Mouse (Mus musculus): ENCODE results near the gene Arl5c. TPM values are rescaled to one million over a fixed set of nuclear protein-coding genes. Genes with fewer than 3 reads are reported as not detected.

Arl5c gene
- 3.2 and 4.0 TPM in 2 replicates for polyA plus RNA-seq (2014; fragmentation: Nextera tagmentation; extraction: Ambion mirVana)

DNA sequence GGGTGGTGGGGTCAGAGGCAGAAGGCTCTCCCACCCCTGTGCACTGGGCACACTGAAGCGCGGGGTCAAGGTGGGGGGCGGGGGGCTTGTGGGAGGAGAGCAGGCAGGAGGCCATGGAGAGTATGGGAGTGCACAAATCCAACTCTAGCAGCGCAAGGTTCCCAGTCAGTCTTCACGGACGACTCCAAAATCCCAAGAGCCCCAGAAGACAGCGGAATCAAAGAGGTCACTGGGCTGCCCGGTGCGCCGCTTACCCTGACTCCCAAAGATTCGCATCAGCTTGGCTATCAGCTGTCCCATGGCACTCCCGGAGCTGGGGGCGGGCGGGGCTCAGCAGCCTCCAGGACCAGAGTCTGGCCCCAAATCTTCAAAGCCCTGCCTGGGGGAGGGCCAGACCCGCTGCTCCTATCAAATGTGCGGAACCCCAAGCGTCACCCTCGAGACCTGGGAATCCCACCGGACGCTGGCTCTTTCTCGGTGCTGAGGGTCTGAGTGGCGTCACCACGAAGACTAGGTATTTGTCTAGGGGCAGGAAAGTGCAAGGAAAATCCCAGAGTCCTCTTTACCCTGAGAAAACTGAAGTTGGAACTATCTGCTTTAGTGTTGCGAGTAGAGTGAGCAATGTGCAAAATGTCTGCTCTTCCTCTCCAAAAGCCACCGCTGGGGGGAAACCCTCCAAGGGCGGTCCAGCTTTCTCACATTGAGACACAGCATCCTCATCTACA lies at the start of gene Arl5c:
Gene Arl5c, minus strand, starts transcription at position 618 of the 725 bp plus-strand sequence.
- Histone ChIP-seq H3K36me3 (ENCODE audit: control insufficient read depth, insufficient read depth, low read length) (no peaks in the 10 kb centered on the region), H3K9me3 (ENCODE audit: control insufficient read depth, low read length) (no peaks in the 10 kb centered on the region), H3K27me3 (ENCODE audit: control insufficient read depth, insufficient read depth, low read length) (peaks cover 16% of the 10 kb centered on the region), H3K9ac (ENCODE audit: low read length) (peak within 1 kb of the TSS; percentile 51), H3K4me1 (ENCODE audit: control insufficient read depth in 2 of 2, insufficient read depth in 2 of 2, low read length in 2 of 2) (peaks cover 7 to 10% of the 10 kb centered on the region in 2 experiments), H3K4me2 (ENCODE audit: low read length) (peak within 1 kb of the TSS; percentile 83), H3K4me3 (ENCODE audit: control insufficient read depth in 1 of 2, insufficient read depth in 1 of 2, low read depth in 1 of 2, low read length in 2 of 2) (peak within 1 kb of the TSS; percentile 42 to 50), H3K27ac (replicated peaks in 1 of 2; ENCODE audit: control insufficient read depth in 1 of 2, insufficient read depth in 1 of 2, low read depth in 2 of 2, low read length in 2 of 2) (no peak within 1 kb of the TSS)
- WGBS: 2% methylated on average over 26 of the region's 26 CpGs
- no peak; the same call in 1 of the 2 replicates for ATAC-seq (ENCODE audit: insufficient number of reproducible peaks, insufficient read depth, low FRiP score, low read depth)

DNA sequence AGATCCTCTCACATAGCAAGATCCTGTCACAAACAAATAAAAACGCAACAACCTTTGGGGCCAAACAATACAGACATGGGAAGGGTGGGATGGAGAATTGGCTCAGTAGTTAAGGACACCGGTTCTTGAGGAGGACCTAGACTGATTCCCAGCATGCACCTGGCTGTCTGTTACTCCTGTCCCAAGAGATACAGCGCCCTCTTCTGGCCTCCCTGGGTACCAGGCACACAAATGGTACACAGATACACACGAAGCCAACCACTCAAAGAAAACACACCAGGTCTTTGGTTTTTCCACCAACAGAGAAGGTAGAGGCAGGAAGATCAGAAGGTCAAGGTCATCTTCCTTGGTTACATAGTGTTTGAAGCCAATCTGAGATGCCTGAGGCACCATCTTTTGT lies 49.6 kb upstream of the Arl5c start:
- H3K4me1 ChIP-seq (ENCODE audit: control insufficient read depth in 2 of 2, insufficient read depth in 2 of 2, low read length in 2 of 2): peaks cover 2 to 5% of the 10 kb centered on the region in 2 experiments; a peak in 3 of 4 replicates
- H3K27me3 ChIP-seq (ENCODE audit: control insufficient read depth, insufficient read depth, low read length): peaks cover 9% of the 10 kb centered on the region
- ATAC-seq (ENCODE audit: insufficient number of reproducible peaks, insufficient read depth, low FRiP score, low read depth): no peak
- no peak overlapping the region for H3K9ac ChIP-seq (ENCODE audit: low read length)
- H3K9me3 ChIP-seq (ENCODE audit: control insufficient read depth, low read length): no peaks in the 10 kb centered on the region
- 72% methylated on average over 4 of the region's 4 CpGs for WGBS
- no peak overlapping the region for H3K4me2 ChIP-seq (ENCODE audit: low read length)
- no peaks in the 10 kb centered on the region for H3K36me3 ChIP-seq (ENCODE audit: control insufficient read depth, insufficient read depth, low read length)
- H3K27ac ChIP-seq (replicated peaks in 1 of 2; ENCODE audit: control insufficient read depth in 1 of 2, insufficient read depth in 1 of 2, low read depth in 2 of 2, low read length in 2 of 2): no peak overlapping the region
- no peak overlapping the region for H3K4me3 ChIP-seq (ENCODE audit: control insufficient read depth in 1 of 2, insufficient read depth in 1 of 2, low read depth in 1 of 2, low read length in 2 of 2)

DNA sequence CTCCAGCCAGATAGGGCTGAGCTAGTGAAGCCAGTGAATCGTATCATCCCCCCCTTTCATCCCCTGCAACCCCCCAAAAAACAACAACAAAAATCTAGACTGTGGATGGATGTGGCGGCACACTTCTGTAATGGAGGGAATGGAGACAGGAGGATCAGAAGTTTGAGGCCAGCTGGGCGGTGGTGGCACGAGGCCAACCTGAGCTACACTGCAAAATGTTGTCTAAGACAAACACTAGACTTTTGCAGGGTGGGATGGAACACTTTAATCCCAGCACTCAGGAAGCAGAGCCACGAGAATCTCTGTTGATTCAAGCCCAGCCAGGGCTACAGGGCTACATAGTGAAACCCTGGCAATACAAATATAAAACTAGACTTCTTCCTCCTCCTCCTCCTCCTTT lies 48.1 kb upstream of the Arl5c start:
- Histone ChIP-seq H3K27ac (replicated peaks in 1 of 2; ENCODE audit: control insufficient read depth in 1 of 2, insufficient read depth in 1 of 2, low read depth in 2 of 2, low read length in 2 of 2) (no peak overlapping the region), H3K4me3 (ENCODE audit: control insufficient read depth in 1 of 2, insufficient read depth in 1 of 2, low read depth in 1 of 2, low read length in 2 of 2) (no peak overlapping the region), H3K4me2 (ENCODE audit: low read length) (no peak overlapping the region), H3K9me3 (ENCODE audit: control insufficient read depth, low read length) (no peaks in the 10 kb centered on the region), H3K36me3 (ENCODE audit: control insufficient read depth, insufficient read depth, low read length) (no peaks in the 10 kb centered on the region), H3K9ac (ENCODE audit: low read length) (no peak overlapping the region), H3K4me1 (ENCODE audit: control insufficient read depth in 2 of 2, insufficient read depth in 2 of 2, low read length in 2 of 2) (peaks cover 0 to 5% of the 10 kb centered on the region in 2 experiments; a peak in 2 of 4 replicates), H3K27me3 (ENCODE audit: control insufficient read depth, insufficient read depth, low read length) (no peaks in the 10 kb centered on the region)
- 54% methylated on average over 5 of the region's 5 CpGs for WGBS
- no peak for ATAC-seq (ENCODE audit: insufficient number of reproducible peaks, insufficient read depth, low FRiP score, low read depth)

DNA sequence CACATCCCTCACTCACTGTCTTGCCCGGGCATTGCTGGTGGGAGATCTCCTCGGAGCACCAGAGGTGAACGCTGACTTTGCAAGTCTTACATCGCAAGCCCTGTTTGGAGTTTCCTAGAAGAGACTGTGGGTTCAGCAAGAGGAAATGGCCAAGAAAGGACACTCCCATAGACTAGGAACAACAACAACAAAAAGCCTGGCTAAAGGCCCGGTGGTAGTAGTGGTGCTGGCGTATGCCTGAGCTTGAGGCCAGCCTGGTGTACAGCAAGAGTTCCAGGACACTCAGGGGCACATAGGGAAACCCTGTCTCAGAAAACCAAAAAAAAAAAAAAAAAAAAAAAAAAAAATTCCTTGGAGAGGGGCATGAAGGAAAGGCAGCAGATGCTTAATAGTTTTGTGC lies 46.8 kb upstream of the Arl5c start:
- Histone ChIP-seq H3K36me3 (ENCODE audit: control insufficient read depth, insufficient read depth, low read length) (no peaks in the 10 kb centered on the region), H3K4me3 (ENCODE audit: control insufficient read depth in 1 of 2, insufficient read depth in 1 of 2, low read depth in 1 of 2, low read length in 2 of 2) (no peak overlapping the region), H3K4me2 (ENCODE audit: low read length) (no peak overlapping the region), H3K27me3 (ENCODE audit: control insufficient read depth, insufficient read depth, low read length) (no peaks in the 10 kb centered on the region), H3K27ac (replicated peaks in 1 of 2; ENCODE audit: control insufficient read depth in 1 of 2, insufficient read depth in 1 of 2, low read depth in 2 of 2, low read length in 2 of 2) (no peak overlapping the region), H3K9ac (ENCODE audit: low read length) (no peak overlapping the region), H3K9me3 (ENCODE audit: control insufficient read depth, low read length) (no peaks in the 10 kb centered on the region), H3K4me1 (ENCODE audit: control insufficient read depth in 2 of 2, insufficient read depth in 2 of 2, low read length in 2 of 2) (peaks cover 0 to 5% of the 10 kb centered on the region in 2 experiments; a peak in 2 of 4 replicates)
- 72% methylated on average over 6 of the region's 6 CpGs for WGBS
- no peak for ATAC-seq (ENCODE audit: insufficient number of reproducible peaks, insufficient read depth, low FRiP score, low read depth)

DNA sequence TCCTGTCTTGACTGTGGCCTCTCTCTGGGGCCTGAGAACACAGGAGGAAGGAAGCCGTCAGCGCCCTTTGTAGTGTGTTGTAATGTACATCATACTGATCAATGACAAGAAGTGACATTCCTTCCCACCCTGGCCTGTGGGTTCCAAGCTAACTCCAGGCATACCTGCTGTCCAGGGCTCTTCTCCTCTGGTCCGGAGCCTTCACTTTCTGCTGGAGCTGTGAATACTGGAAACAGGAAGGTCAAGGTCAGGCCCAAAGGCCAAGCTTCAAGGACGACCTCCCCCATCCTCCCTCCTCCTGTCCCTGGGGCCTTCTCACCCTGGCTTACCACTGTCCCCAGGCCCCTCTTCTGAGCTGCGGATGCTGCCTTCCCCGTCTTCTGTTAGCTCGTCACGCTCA lies 45.0 kb upstream of the Arl5c start:
- Histone ChIP-seq H3K4me2 (ENCODE audit: low read length) (no peak overlapping the region), H3K4me1 (ENCODE audit: control insufficient read depth in 2 of 2, insufficient read depth in 2 of 2, low read length in 2 of 2) (peaks cover 5 to 6% of the 10 kb centered on the region in 2 experiments; a peak in 2 of 4 replicates), H3K36me3 (ENCODE audit: control insufficient read depth, insufficient read depth, low read length) (no peaks in the 10 kb centered on the region), H3K9me3 (ENCODE audit: control insufficient read depth, low read length) (no peaks in the 10 kb centered on the region), H3K4me3 (ENCODE audit: control insufficient read depth in 1 of 2, insufficient read depth in 1 of 2, low read depth in 1 of 2, low read length in 2 of 2) (no peak overlapping the region), H3K27me3 (ENCODE audit: control insufficient read depth, insufficient read depth, low read length) (no peaks in the 10 kb centered on the region; the same call in 1 of the 2 replicates), H3K27ac (replicated peaks in 1 of 2; ENCODE audit: control insufficient read depth in 1 of 2, insufficient read depth in 1 of 2, low read depth in 2 of 2, low read length in 2 of 2) (no peak overlapping the region), H3K9ac (ENCODE audit: low read length) (no peak overlapping the region)
- ATAC-seq (ENCODE audit: insufficient number of reproducible peaks, insufficient read depth, low FRiP score, low read depth): no peak
- WGBS: 74% methylated on average over 8 of the region's 8 CpGs

DNA sequence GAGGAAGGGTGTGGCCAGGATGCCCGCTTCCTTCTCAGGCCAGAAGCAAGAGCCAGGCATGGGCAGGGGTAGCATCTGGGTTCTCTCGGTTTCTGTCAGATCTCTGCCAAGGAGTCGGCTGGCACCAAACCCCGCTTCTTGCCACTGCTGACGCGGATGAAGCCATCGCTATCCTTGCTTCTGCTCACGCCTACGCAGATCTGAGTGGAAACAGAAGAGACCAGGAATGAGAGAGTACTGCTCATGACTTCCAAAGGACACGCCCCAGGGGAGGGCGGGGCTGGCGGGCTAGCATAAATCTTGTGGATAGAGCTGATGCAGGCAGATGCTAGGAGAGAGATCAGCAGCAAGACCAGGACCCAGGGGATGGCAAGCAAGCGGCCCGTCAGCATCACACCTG lies 41.9 kb upstream of the Arl5c start:
- no peaks in the 10 kb centered on the region; the same call in 1 of the 2 replicates for H3K27me3 ChIP-seq (ENCODE audit: control insufficient read depth, insufficient read depth, low read length)
- H3K4me3 ChIP-seq (ENCODE audit: control insufficient read depth in 1 of 2, insufficient read depth in 1 of 2, low read depth in 1 of 2, low read length in 2 of 2): no peak overlapping the region
- WGBS: 46% methylated on average over 14 of the region's 14 CpGs
- H3K9me3 ChIP-seq (ENCODE audit: control insufficient read depth, low read length): no peaks in the 10 kb centered on the region
- peaks cover 5 to 13% of the 10 kb centered on the region in 2 experiments; a peak in 3 of 4 replicates for H3K4me1 ChIP-seq (ENCODE audit: control insufficient read depth in 2 of 2, insufficient read depth in 2 of 2, low read length in 2 of 2)
- ATAC-seq (ENCODE audit: insufficient number of reproducible peaks, insufficient read depth, low FRiP score, low read depth): no peak
- H3K36me3 ChIP-seq (ENCODE audit: control insufficient read depth, insufficient read depth, low read length): no peaks in the 10 kb centered on the region
- H3K4me2 ChIP-seq (ENCODE audit: low read length): no peak overlapping the region
- H3K27ac ChIP-seq (replicated peaks in 1 of 2; ENCODE audit: control insufficient read depth in 1 of 2, insufficient read depth in 1 of 2, low read depth in 2 of 2, low read length in 2 of 2): no peak overlapping the region
- H3K9ac ChIP-seq (ENCODE audit: low read length): no peak overlapping the region

DNA sequence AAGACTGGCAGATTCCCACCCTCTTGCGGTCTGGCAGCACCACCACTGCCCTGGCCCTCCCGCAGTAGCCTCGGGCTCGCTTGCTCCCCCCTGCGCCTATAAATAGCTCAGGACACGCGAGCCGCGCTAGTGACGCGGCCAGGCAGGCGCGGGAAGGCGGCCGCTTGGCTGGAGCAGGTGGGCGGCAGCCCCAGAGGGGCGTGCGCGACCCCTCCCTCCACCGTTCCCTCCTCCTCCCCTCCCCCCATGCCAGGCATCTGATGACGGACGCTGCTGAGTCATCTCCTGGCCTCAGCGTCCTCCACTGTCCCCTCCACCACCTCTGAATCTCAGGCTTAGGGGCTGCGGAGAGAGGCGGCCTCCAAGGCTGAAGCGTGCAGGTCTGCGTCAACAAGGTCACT lies 40.0 kb upstream of the Arl5c start:
- Histone ChIP-seq H3K27me3 (ENCODE audit: control insufficient read depth, insufficient read depth, low read length) (no peaks in the 10 kb centered on the region; the same call in 1 of the 2 replicates), H3K27ac (replicated peaks in 1 of 2; ENCODE audit: control insufficient read depth in 1 of 2, insufficient read depth in 1 of 2, low read depth in 2 of 2, low read length in 2 of 2) (no peak overlapping the region), H3K9me3 (ENCODE audit: control insufficient read depth, low read length) (no peaks in the 10 kb centered on the region), H3K9ac (ENCODE audit: low read length) (peak overlapping the region; percentile 65), H3K4me2 (ENCODE audit: low read length) (peak overlapping the region; percentile 77), H3K4me1 (ENCODE audit: control insufficient read depth in 2 of 2, insufficient read depth in 2 of 2, low read length in 2 of 2) (peaks cover 7 to 13% of the 10 kb centered on the region in 2 experiments), H3K4me3 (ENCODE audit: control insufficient read depth in 1 of 2, insufficient read depth in 1 of 2, low read depth in 1 of 2, low read length in 2 of 2) (peak overlapping the region; percentile 12 to 36), H3K36me3 (ENCODE audit: control insufficient read depth, insufficient read depth, low read length) (peaks cover 4% of the 10 kb centered on the region)
- WGBS: under 1% methylated on average over 27 of the region's 27 CpGs
- peak; percentile 72 for ATAC-seq (ENCODE audit: insufficient number of reproducible peaks, insufficient read depth, low FRiP score, low read depth)

All from heart, embryonic 14.5 days (tissue).